Mouse (Mus musculus): ENCODE measurements around the gene Stn1. TPM values are rescaled to one million over a fixed set of nuclear protein-coding genes. Genes with fewer than 3 reads are reported as not detected.
"Not testable (repeated sequence)": the region's sequence is repeated elsewhere in the genome, so short reads cannot be mapped to it uniquely, and the experiment has no call there.

Stn1 gene
- 49.7 and 55.4 TPM in 2 replicates for polyA plus RNA-seq (2015; fragmentation: Nextera tagmentation; extraction: Ambion mirVana)

- peaks cover 4% of the 10 kb centered on the region; the same call in 1 of the 2 replicates for H3K9me3 ChIP-seq (replicated peaks; ENCODE audit: control insufficient read depth, low read length)
- peak within 1 kb of the TSS; percentile 94 for H3K27ac ChIP-seq (ENCODE audit: low read length)
- no peaks in the 10 kb centered on the region for H3K27me3 ChIP-seq (ENCODE audit: control insufficient read depth, insufficient read depth, low read length)
- peak; percentile 51; the same call in 1 of the 2 replicates for ATAC-seq (ENCODE audit: insufficient read depth, low FRiP score)
- peak within 1 kb of the TSS; percentile 86 for H3K9ac ChIP-seq (ENCODE audit: low read length)
- peaks cover 34% of the 10 kb centered on the region for H3K4me1 ChIP-seq (ENCODE audit: control insufficient read depth, insufficient read depth, low read length)
- H3K4me2 ChIP-seq (ENCODE audit: low read depth, low read length): peak within 1 kb of the TSS; percentile 61
- peak within 1 kb of the TSS; percentile 65 for H3K4me3 ChIP-seq (replicated peaks; ENCODE audit: low read length)
- H3K36me3 ChIP-seq (ENCODE audit: control insufficient read depth, insufficient read depth, low read length): peaks cover 7% of the 10 kb centered on the region; the same call in 1 of the 2 replicates
- 1% methylated on average over 10 of the region's 10 CpGs for WGBS
Measured at GRCm38 (mm10) chr19:47537300-47537792, at the start of gene Stn1. TSS of gene Stn1 (minus strand) at chr19:47537507.

DNA sequence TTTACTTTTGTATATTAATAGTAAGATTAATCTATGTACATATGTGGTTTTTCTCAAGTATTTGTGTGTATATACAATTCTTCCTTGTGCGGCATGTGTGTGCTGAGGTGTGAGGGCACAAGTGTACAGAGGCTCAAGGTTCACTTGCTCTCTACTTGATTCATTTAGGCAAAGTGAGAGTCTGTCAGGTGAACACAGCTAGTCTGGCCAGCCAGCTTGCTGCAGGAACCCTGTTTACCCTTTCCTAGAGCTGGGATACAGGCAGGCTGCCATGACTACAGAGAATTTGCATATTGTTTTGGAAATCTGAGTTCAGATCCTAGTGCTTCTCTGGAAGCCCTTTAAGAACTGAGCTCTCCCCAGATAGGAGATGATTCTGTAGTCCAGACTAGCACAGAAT lies 49.7 kb upstream of the Stn1 start:
- no peaks in the 10 kb centered on the region for H3K36me3 ChIP-seq (ENCODE audit: control insufficient read depth, insufficient read depth, low read length)
- no peaks in the 10 kb centered on the region for H3K27me3 ChIP-seq (ENCODE audit: control insufficient read depth, insufficient read depth, low read length)
- H3K27ac ChIP-seq (ENCODE audit: low read length): no peak overlapping the region
- no peak overlapping the region for H3K4me2 ChIP-seq (ENCODE audit: low read depth, low read length)
- ATAC-seq (ENCODE audit: insufficient read depth, low FRiP score): no peak
- no peaks in the 10 kb centered on the region for H3K9me3 ChIP-seq (replicated peaks; ENCODE audit: control insufficient read depth, low read length)
- no peak overlapping the region for H3K4me3 ChIP-seq (replicated peaks; ENCODE audit: low read length)
- H3K4me1 ChIP-seq (ENCODE audit: control insufficient read depth, insufficient read depth, low read length): peaks cover 19% of the 10 kb centered on the region
- 71% methylated on average over 1 of the region's 1 CpGs for WGBS
- H3K9ac ChIP-seq (ENCODE audit: low read length): no peak overlapping the region

DNA sequence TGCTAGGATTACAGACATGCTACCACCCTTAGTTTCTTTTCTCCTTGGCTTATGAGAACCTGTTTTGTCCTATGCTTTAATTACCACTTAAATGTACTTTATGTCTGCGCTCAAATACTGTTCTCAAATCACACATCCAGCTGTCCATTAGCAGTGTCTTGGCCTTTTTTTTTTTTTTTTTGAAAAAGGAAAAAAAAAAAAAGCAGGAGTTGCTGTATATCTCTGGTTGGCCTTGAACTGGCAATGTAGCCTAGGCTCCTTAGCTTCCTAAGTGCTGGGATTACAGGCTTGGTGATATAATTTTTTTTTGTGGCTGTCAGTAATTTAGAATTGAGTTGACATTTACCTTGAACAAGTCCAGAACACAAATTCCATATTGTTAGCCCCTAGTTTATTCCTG lies 48.5 kb upstream of the Stn1 start:
- Histone ChIP-seq H3K27me3 (ENCODE audit: control insufficient read depth, insufficient read depth, low read length) (no peaks in the 10 kb centered on the region), H3K36me3 (ENCODE audit: control insufficient read depth, insufficient read depth, low read length) (no peaks in the 10 kb centered on the region), H3K4me1 (ENCODE audit: control insufficient read depth, insufficient read depth, low read length) (peaks cover 23% of the 10 kb centered on the region), H3K4me2 (ENCODE audit: low read depth, low read length) (no peak overlapping the region), H3K9ac (ENCODE audit: low read length) (0 out of 2 replicates have a peak overlapping the region, but pooled peaks have one; percentile 26), H3K4me3 (replicated peaks; ENCODE audit: low read length) (no peak overlapping the region), H3K27ac (ENCODE audit: low read length) (0 out of 2 replicates have a peak overlapping the region, but pooled peaks have one; percentile 38), H3K9me3 (replicated peaks; ENCODE audit: control insufficient read depth, low read length) (no peaks in the 10 kb centered on the region)
- ATAC-seq (ENCODE audit: insufficient read depth, low FRiP score): no peak
- WGBS: 88% methylated on average over 1 of the region's 1 CpGs

- Histone ChIP-seq H3K36me3 (ENCODE audit: control insufficient read depth, insufficient read depth, low read length) (no peaks in the 10 kb centered on the region), H3K9ac (ENCODE audit: low read length) (peak overlapping the region; percentile 99), H3K9me3 (replicated peaks; ENCODE audit: control insufficient read depth, low read length) (no peaks in the 10 kb centered on the region), H3K4me2 (ENCODE audit: low read depth, low read length) (peak overlapping the region; percentile 60), H3K27ac (ENCODE audit: low read length) (peak overlapping the region; percentile 96), H3K4me1 (ENCODE audit: control insufficient read depth, insufficient read depth, low read length) (peaks cover 4% of the 10 kb centered on the region; the same call in 1 of the 2 replicates), H3K27me3 (ENCODE audit: control insufficient read depth, insufficient read depth, low read length) (no peaks in the 10 kb centered on the region), H3K4me3 (replicated peaks; ENCODE audit: low read length) (peak overlapping the region; percentile 67)
- peak; percentile 67 for ATAC-seq (ENCODE audit: insufficient read depth, low FRiP score)
- under 1% methylated on average over 60 of the region's 96 CpGs for WGBS
Measured at GRCm38 (mm10) chr19:47579788-47580631, 42.7 kb upstream of the Stn1 start.

GRCm38 (mm10) chr19:47579225-47579787 lies 42.0 kb upstream of the Stn1 start, which contains the start of gene Slk:
TSS of gene Slk (plus strand) at chr19:47579678.
- Histone ChIP-seq H3K4me3 (replicated peaks; ENCODE audit: low read length) (peak within 1 kb of the TSS; percentile 67), H3K27ac (ENCODE audit: low read length) (peak within 1 kb of the TSS; percentile 96), H3K27me3 (ENCODE audit: control insufficient read depth, insufficient read depth, low read length) (no peaks in the 10 kb centered on the region), H3K9me3 (replicated peaks; ENCODE audit: control insufficient read depth, low read length) (no peaks in the 10 kb centered on the region), H3K4me1 (ENCODE audit: control insufficient read depth, insufficient read depth, low read length) (peaks cover 4% of the 10 kb centered on the region; the same call in 1 of the 2 replicates), H3K4me2 (ENCODE audit: low read depth, low read length) (peak within 1 kb of the TSS; percentile 60), H3K36me3 (ENCODE audit: control insufficient read depth, insufficient read depth, low read length) (no peaks in the 10 kb centered on the region), H3K9ac (ENCODE audit: low read length) (peak within 1 kb of the TSS; percentile 99)
- WGBS: under 1% methylated on average over 70 of the region's 83 CpGs
- ATAC-seq (ENCODE audit: insufficient read depth, low FRiP score): peak; percentile 88

GRCm38 (mm10) chr19:47578581-47579224 lies 41.4 kb upstream of the Stn1 start:
- Histone ChIP-seq H3K27me3 (ENCODE audit: control insufficient read depth, insufficient read depth, low read length) (no peaks in the 10 kb centered on the region), H3K4me1 (ENCODE audit: control insufficient read depth, insufficient read depth, low read length) (peaks cover 4% of the 10 kb centered on the region; the same call in 1 of the 2 replicates), H3K9ac (ENCODE audit: low read length) (peak overlapping the region; percentile 99), H3K4me2 (ENCODE audit: low read depth, low read length) (peak overlapping the region; percentile 60), H3K27ac (ENCODE audit: low read length) (peak overlapping the region; percentile 96), H3K4me3 (replicated peaks; ENCODE audit: low read length) (peak overlapping the region; percentile 67), H3K36me3 (ENCODE audit: control insufficient read depth, insufficient read depth, low read length) (no peaks in the 10 kb centered on the region), H3K9me3 (replicated peaks; ENCODE audit: control insufficient read depth, low read length) (no peaks in the 10 kb centered on the region)
- ATAC-seq (ENCODE audit: insufficient read depth, low FRiP score): peak; percentile 79
- WGBS: 11% methylated on average over 13 of the region's 13 CpGs

GRCm38 (mm10) chr19:47573718-47574117 lies 36.4 kb upstream of the Stn1 start:
- Histone ChIP-seq H3K4me1 (ENCODE audit: control insufficient read depth, insufficient read depth, low read length) (no peaks in the 10 kb centered on the region; the same call in 1 of the 2 replicates), H3K27ac (ENCODE audit: low read length) (no peak overlapping the region), H3K27me3 (ENCODE audit: control insufficient read depth, insufficient read depth, low read length) (no peaks in the 10 kb centered on the region), H3K4me3 (replicated peaks; ENCODE audit: low read length) (no peak overlapping the region), H3K36me3 (ENCODE audit: control insufficient read depth, insufficient read depth, low read length) (no peaks in the 10 kb centered on the region), H3K4me2 (ENCODE audit: low read depth, low read length) (no peak overlapping the region), H3K9ac (ENCODE audit: low read length) (no peak overlapping the region), H3K9me3 (replicated peaks; ENCODE audit: control insufficient read depth, low read length) (no peaks in the 10 kb centered on the region)
- ATAC-seq (ENCODE audit: insufficient read depth, low FRiP score): no peak
- 79% methylated on average over 3 of the region's 3 CpGs for WGBS

DNA sequence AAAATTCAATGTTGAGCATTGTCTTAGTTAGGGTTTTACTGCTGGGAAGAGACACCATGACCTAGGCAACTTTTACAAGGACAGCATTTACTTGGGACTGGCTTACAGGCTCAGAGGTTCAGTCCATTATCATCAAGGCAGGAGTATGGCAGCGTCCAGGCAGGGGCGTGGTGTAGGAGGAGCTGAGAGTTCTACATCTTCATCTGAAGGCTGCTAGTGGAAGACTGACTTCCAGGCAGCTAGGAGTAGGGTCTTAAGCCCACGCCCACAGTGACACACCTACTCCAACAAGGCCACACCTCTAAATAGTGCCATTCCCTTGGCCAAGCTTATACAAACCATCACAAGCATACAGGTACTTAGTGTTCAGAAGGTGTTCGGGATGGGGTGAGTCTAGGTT lies 34.7 kb upstream of the Stn1 start:
- WGBS: 64% methylated on average over 4 of the region's 4 CpGs
- not testable (repeated sequence) for ATAC-seq (ENCODE audit: insufficient read depth, low FRiP score); H3K36me3 ChIP-seq (ENCODE audit: control insufficient read depth, insufficient read depth, low read length); H3K27me3 ChIP-seq (ENCODE audit: control insufficient read depth, insufficient read depth, low read length); H3K4me3 ChIP-seq (replicated peaks; ENCODE audit: low read length); H3K9me3 ChIP-seq (replicated peaks; ENCODE audit: control insufficient read depth, low read length); H3K4me1 ChIP-seq (ENCODE audit: control insufficient read depth, insufficient read depth, low read length); H3K27ac ChIP-seq (ENCODE audit: low read length); H3K9ac ChIP-seq (ENCODE audit: low read length); H3K4me2 ChIP-seq (ENCODE audit: low read depth, low read length)
